Comparison of ENCODE assay signal across 12 mouse cellular contexts in genomic region chr12:116109451-116110353, GRCm38 (mm10). TPM values are rescaled to one million over a fixed set of nuclear protein-coding genes. Genes with fewer than 3 reads are reported as not detected.
DNase-seq lines count a peak whose midpoint lies in the region; ATAC-seq and TF ChIP-seq lines count a peak whose summit lies in the region.
"Had no signal": no experiment of that assay in that cellular context is flagged by ENCODE, and none has a peak within 500 bp of the region (broad histone marks: within the 10 kb centered on the region; RNA-seq: fewer than 3 reads in every experiment).

No protein-coding gene starts in this region.

- no peaks in the 10 kb centered on the region for H3K27me3 ChIP-seq in Patski
- H3K27me3 ChIP-seq in lung, embryonic 14.5 days (ENCODE audit: insufficient read depth, low read length): no peaks in the 10 kb centered on the region
- no peaks in the 10 kb centered on the region for H3K27me3 ChIP-seq in stomach, embryonic 16.5 days (ENCODE audit: control insufficient read depth, insufficient read depth, low read length)

- CTCF ChIA-PET in Patski (lab: Charles Lee): interaction anchor here (0.9 to 1.3 kb wide), 2 partner anchors 9 to 14 kb away, joined by 3 to 4 read pairs; no protein-coding TSS in a partner anchor

- POLR2A ChIA-PET in Patski (lab: Charles Lee): no interaction called here

- in situ Hi-C loops in Patski (cut with MboI; ENCODE audit: low pct_unique_long_range_greater_than_20kb): no loop called here

- no peaks in the 10 kb centered on the region for H3K36me3 ChIP-seq in lung, embryonic 14.5 days (ENCODE audit: insufficient read depth)
- H3K36me3 ChIP-seq in stomach, embryonic 16.5 days (ENCODE audit: control insufficient read depth, insufficient read depth, low read length): no peaks in the 10 kb centered on the region
- H3K36me3 ChIP-seq: midbrain, embryonic 10.5 days had no signal

- H3K4me1 ChIP-seq in lung, embryonic 14.5 days (ENCODE audit: insufficient read depth): no peaks in the 10 kb centered on the region
- no peaks in the 10 kb centered on the region for H3K4me1 ChIP-seq in stomach, embryonic 16.5 days (ENCODE audit: control insufficient read depth, insufficient read depth, low read length)
- H3K4me1 ChIP-seq: midbrain, embryonic 10.5 days had no signal

- no peak overlapping the region for H3K4me3 ChIP-seq in lung, embryonic 14.5 days (ENCODE audit: low read depth, low read length)
- H3K4me3 ChIP-seq in stomach, embryonic 16.5 days (replicated peaks; ENCODE audit: low read length): no peak overlapping the region
- H3K4me3 ChIP-seq: midbrain, embryonic 10.5 days had no signal

- H3K27ac ChIP-seq in lung, embryonic 14.5 days (ENCODE audit: low read depth): 0 out of 2 replicates have a peak overlapping the region, but pooled peaks have one; percentile 12
- H3K27ac ChIP-seq in stomach, embryonic 16.5 days (ENCODE audit: low read length): peak overlapping the region; percentile 30; the same call in 1 of the 2 replicates
- H3K27ac ChIP-seq: midbrain, embryonic 10.5 days had no signal

- TF ChIP-seq CTCF in Patski (IDR thresholded peaks at IDR 0.05): no peak
- TF ChIP-seq CTCF in lung, embryonic 14.5 days (IDR thresholded peaks at IDR 0.05; ENCODE audit: low read depth): no peak

- no peak overlapping the region for H3K4me2 ChIP-seq in lung, embryonic 14.5 days
- H3K4me2 ChIP-seq in stomach, embryonic 16.5 days (ENCODE audit: low read depth, low read length): no peak overlapping the region

- intact Hi-C loops in left cerebral cortex, postnatal 25 days (cut with DNase I): no loop called here
- intact Hi-C loops in left cerebral cortex, postnatal 4 days (cut with DNase I): no loop called here

- peak; percentile 9 to 72 for DNase-seq in left cerebral cortex, postnatal 25 days (ENCODE audit: low spot score in 2 of 2)
- DNase-seq in left cerebral cortex, postnatal 4 days: no peak
- DNase-seq in Patski (ENCODE audit: low read depth, low spot score): peak; percentile 31
- DNase-seq in lung, embryonic 14.5 days: peak; percentile 76
- DNase-seq in ovary, postnatal 14 days (ENCODE audit: low spot score): no peak
- no peak for DNase-seq in urinary bladder, adult 2 months (ENCODE audit: low spot score)
- DNase-seq: cerebellum, postnatal 25 days; kidney, postnatal 10 days; layer of hippocampus, postnatal 36 days; liver had no signal

- no peak overlapping the region for H3K9ac ChIP-seq in lung, embryonic 14.5 days
- H3K9ac ChIP-seq in stomach, embryonic 16.5 days (ENCODE audit: low read length): no peak overlapping the region

- WGBS in lung, embryonic 14.5 days: 47% methylated on average over 9 of the region's 9 CpGs
- 57% methylated on average over 9 of the region's 9 CpGs for WGBS in stomach, embryonic 16.5 days

- ATAC-seq in Patski: peak; percentile 44
- peak; percentile 91 for ATAC-seq in lung, embryonic 14.5 days (ENCODE audit: insufficient read depth)
- ATAC-seq in stomach, embryonic 16.5 days (ENCODE audit: insufficient read depth, low FRiP score): peak; percentile 37; the same call in 1 of the 2 replicates

- no peaks in the 10 kb centered on the region for H3K9me3 ChIP-seq in lung, embryonic 14.5 days (ENCODE audit: low read depth, low read length)
- no peaks in the 10 kb centered on the region; the same call in 1 of the 2 replicates for H3K9me3 ChIP-seq in stomach, embryonic 16.5 days (replicated peaks; ENCODE audit: control insufficient read depth, low read length)

RNA-seq across cellular contexts. Expression of gene Vipr2, which starts 32.2 kb away (rescaled TPM):
- under 1 TPM; 0.71 to 0.80 TPM for total RNA-seq in left cerebral cortex, postnatal 25 days (2021)
- total RNA-seq in left cerebral cortex, postnatal 4 days (2021): 1 to 10 TPM; 2.3 to 2.8 TPM
- 0.10 TPM for polyA plus RNA-seq in Patski (2021)
- 4.8 and 5.5 TPM in 2 replicates for polyA plus RNA-seq in lung, embryonic 14.5 days (2014; fragmentation: Nextera tagmentation; extraction: Ambion mirVana)
- polyA plus RNA-seq in stomach, embryonic 16.5 days (2015; fragmentation: Nextera tagmentation; extraction: Ambion mirVana): 8.9 and 10.3 TPM in 2 replicates
- polyA plus RNA-seq in urinary bladder, adult 2 months (2012; rRNA removed): 0.43 and 0.65 TPM in 2 replicates

Comparison
In these comparisons a context has a peak if more than half of its experiments do, and no peak if none do; other contexts are left out.
1. DNase-seq: peak in left cerebral cortex, postnatal 25 days (2 of 2), Patski (single experiment) and lung, embryonic 14.5 days (single experiment); none in left cerebral cortex, postnatal 4 days (single experiment), ovary, postnatal 14 days (single experiment) and urinary bladder, adult 2 months (single experiment).
2. ATAC-seq: peak in every context shown above with its lines; median percentile 91 in lung, embryonic 14.5 days; 44 in Patski; 37 in stomach, embryonic 16.5 days.